Mouse (Mus musculus) mature B cell (primary cell): ENCODE results near the gene Tmem69.

Experiments
- in situ Hi-C: fragments of 300-500 bp; cut with MboI; formaldehyde crosslinking; loops from 2 replicates; pipeline ENCODE4 v1.14.3; 2019

Tmem69 gene

DNA sequence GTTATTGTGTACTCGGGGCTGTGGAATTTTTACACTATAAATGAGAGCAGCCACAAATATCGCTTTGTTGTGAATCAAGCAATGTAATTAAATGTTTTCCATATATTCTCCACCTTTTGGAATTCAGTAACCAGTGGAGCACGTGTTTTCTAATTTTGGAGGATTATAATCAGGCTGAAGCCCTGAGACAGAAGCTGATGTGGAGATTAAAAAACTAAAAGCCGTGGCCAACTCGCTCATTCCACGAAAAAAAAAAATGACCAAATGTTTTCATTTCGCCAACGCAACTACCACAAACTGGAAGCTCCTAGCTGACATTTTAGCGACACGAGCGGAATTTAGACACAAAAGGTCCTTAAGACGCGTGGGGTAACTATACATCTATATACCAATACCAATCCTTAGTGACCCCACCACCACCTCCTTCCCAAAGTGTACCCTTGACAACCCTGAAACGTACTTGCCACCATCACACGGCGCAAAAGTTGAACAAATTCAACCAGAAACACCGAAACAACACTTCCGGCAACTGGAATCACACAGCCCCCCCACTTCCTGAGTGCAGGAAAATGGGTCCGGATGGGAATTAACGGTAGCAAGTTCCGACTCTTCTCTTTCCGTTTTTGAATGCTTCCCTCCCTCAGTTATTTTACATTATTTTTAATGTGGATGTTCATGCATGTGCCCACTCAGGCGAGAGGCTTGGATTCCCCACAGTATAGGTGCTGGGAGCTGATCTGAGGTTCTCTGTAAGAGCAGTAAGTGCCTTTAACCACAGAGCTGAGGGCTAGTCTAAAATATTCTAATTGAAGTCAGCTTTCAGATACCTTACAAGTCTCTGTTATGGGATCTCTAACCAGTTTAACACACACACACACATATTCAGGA is at the start of gene Tmem69:
Gene Tmem69 (minus strand): TSS at position 524 of the 888 bp plus-strand sequence.
- in situ Hi-C loops = no loop called here

DNA sequence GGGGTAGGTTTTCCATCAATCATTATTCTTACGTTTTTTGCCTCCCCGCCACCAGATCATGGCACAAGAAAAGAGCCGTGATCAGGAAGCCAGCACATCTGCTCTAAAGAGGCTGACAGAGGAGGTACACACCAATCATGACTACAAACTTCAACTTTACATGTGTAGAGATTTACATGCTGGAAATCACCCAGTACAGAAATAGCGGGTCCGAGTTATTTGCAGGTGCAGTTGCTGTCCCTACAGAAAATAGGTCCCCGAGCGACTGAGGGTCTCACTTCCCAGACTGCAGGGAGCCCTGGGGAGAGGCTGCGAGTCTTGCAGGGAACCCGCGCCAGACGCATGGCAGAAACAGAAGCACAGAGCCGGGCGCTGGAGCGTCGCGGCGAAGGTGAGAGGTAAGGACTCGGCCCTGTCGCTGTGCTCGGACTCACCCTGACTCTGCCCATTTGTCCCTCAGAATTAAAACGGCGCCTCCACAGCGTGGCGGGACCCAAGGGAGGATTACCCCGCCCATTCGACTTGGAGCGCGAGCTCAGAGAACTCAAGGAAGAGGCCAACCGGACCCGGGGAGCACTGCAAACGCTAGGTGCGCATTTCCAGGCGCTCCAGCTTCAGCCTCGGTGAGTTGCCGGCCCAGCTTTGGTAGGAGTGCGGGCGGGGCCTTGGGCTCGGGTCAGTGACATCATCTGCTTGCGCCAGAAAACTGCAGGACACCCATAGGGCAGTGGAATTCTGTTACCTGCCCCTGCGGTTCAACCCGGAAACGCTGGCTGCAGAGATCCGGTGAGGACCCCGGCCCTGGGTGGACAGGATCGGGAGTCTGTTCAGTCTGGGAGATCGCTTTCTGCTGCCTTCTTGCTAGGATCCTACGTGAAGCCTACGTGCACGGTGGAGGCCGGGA is 41.5 kb upstream of the Tmem69 start:
- in situ Hi-C loops = no loop called here

DNA sequence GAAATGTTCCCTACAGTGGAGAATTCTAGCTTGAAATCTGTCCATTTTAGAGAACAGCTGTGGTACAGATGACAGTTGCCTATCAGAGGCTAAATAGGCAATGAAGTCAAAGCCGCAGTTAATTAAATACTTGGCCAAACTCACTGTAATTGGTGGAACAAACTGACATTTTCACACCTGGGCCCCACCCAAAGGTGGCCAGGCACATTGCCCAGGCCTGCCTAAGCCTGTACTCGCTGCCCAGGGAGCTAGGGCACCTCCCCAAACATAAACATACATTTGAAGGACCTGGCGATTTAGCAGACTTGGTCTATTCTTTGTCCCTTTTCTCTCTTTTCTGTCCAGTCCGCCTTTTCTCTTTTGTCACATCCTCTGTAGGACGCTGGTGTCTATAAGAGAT is 40.6 kb upstream of the Tmem69 start, which contains the start of gene Ccdc17:
Gene Ccdc17 (plus strand): TSS at position 276 of the 400 bp plus-strand sequence.
- in situ Hi-C loops = no loop called here

DNA sequence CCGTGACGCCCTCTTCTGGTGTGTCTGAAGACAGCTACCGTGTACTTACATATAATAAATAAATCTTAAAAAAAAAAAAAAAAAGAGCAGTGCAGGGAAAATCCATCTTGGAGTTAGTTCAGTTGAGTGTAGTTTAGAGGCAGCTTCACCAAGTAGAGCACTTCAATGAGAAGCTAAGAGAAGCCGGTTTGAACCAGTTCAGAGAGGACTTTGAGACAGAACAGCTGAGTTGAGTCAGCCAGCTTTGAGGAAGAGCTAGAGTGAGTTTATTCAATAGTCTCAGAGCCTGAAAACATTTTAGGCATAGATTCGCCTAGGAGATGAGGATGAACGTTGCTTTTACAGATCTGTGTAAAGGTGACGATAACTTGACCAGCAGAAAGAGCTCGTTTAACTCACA is 40.1 kb upstream of the Tmem69 start:
- in situ Hi-C loops = no loop called here

DNA sequence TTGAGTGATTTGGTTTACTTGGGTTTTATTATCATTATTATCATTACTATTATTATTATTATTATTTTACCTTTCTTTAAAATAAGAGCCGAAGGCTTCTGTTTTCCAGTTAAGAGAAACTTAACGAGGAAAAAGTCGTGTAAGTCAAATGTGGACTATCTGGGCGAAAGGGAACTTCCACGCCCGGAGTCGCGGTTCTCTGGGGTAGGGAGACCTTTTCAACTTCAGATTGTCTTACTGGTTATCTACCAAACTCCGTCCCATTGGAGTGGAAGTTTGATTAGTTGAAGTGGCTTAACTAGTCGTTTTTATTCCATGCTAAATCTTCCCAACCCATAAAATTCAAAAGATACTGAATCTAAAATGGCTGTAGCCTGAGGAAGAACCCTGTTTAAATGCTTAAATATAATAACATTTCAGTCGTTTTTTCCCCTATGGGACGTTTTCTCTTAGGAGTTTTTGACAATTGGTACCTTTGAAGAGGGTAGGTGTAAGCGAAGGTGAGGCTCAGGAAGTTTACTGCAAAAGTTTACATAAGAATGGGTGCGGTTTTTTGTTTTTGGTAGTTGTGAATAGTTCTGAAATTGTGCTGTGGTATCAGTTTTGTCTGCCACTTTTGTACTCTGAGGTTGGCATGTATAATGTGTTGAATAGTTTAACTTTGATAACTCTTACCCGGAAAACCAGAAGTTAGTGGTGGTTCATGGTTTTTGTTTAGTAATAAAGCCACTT is 2.6 kb upstream of the Tmem69 start:
- in situ Hi-C loops = no loop called here

DNA sequence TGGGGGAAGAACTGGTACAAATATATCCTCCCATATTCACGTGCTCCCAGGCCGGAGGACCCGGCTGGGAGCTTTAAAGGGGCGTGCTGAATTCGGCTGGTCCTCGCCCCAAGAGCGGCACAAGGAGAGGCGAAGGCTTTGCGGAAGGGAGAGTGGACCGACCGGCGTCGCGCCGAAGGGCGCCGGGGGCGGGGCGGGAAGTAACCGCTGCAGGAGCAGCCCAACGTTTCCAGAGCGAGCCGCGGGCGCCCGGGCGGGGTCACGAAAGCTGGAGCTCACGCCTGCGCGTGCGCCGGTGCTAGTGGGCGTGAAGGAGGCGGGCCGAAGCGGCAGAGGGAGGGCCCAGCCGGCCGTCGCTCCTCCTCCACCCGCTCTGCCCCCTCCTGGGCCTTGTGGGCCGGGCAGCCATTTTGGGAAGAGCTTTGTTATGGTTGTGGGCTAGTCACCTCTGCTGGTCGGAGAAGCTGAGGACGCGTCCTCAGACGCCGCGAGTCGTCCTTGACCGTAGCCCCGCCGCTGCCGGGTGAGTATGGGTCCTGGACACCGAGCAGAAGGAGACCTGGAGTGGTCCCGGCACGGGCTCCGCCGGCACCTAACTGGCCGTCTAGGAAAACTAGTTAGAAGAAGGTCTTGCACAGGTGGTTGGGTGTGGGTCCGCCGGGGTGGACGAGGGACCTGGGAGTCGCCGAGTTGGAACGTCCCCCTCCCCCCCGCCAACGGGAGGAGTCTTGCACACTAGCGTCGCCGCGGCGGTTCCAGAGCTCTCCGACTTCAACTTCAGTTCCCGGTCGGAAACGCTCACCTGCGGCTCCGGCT is 1.8 kb upstream of the Tmem69 start, which contains the start of gene Gpbp1l1:
Gene Gpbp1l1 (plus strand): TSS at position 353 of the 816 bp plus-strand sequence.
- in situ Hi-C loops = no loop called here

DNA sequence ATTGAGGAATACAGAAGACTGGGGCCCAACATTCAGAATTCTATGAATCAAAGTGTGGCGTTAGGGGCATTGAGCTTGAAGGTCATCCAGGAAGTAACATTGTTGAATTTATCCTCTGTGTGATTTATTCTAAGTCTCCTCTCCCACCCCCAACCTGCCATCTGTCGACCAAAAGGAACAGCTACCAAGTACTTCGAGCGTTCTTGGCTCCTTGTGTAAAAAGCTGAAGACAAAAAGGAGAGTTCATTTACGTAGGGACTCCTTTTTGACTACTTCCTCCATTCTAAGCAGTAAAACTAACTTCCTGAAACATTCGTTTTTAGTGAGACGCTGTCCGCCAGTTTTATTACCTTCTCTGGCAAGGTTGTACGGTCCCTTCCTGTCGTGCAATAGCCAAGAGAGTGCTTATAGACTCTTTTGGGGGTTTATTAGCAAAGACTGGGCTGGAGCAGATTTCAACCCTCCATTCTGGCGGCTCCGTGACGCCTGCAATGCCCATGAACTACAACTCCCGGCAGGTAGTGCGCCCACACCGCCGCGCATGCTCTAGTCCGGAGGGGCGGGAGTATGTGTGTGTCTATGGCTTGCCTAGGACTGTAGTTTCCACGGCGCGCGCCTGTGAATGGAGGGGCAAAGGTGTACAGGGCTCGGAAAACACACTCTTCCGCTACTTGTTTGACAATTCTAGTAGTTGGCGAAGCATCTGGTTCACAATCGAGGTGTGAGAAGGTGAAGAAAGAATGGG is 997 bp upstream of the Tmem69 start:
- in situ Hi-C loops = no loop called here

DNA sequence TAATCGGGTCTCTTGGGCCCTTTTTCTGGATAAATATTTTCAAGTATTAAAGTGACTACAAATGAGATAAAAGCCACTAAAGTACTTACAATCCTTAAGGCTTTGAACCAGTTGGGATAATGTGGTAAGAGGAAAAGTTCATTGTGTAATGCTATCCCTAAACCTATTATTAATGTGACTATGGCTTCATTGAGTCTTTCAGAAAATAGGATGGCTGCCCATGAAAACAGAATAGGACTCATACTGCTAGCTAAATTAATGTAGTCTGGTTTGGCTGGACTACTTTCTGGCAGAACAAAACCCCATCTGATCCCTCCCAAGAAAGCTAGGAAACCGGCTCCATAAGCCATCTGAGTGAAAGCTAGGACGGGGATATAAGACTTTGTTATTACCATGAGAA is 2.7 kb downstream of the Tmem69 start:
- in situ Hi-C loops = no loop called here

DNA sequence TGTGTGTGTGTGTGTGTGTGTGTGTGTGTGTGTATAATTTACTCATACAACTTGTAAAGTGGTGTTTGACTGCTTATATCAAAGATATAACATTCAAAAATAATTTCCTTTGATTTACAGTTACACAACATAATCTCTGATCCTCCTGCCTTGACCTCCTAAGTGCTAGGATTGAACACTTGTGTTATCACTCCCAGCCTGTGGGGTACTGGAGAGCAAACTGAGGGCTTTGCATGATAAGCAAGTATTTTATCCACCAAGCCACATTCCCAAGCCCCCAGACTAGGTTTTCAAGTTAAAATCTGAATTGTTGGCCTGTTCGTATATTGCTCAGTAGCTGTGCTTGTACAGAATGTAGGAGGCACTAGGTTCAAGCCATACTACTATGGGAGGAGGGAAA is 5.3 kb downstream of the Tmem69 start:
- in situ Hi-C loops = no loop called here

DNA sequence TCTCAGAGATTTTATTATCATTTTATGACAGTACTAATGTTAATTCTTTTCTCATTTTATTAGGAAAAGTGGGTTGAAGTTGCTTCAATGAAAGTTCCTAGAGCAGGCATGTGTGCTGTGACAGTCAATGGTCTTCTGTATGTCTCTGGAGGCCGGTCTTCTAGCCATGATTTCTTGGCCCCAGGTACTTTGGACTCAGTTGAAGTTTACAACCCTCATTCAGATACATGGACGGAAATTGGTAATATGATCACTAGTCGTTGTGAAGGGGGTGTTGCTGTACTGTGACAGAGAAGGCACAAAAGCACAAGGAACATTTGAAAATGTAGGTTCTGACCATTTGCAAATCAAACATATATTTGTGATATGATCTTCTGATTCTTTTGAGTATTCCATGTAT is 18.0 kb downstream of the Tmem69 start:
- in situ Hi-C loops = no loop called here

DNA sequence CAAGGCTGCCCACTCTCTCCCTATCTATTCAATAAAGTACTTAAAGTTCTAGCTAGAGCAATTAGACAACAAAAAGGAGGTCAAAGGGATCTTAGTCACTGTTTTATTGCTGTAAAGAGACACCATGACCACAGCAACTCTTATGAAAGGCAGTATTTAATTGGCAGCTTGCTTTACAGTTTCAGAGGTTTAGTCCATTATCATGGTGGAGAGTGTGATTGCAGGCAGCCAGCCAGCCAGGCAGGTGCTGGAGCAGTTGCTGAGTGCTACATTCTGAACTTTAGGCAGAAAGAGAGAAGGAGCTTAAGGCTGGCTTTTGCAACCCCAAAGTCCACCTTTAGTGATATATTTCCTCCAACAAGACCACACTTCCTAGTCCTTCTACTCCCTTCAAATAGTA is 19.4 kb downstream of the Tmem69 start:
- in situ Hi-C loops = no loop called here

DNA sequence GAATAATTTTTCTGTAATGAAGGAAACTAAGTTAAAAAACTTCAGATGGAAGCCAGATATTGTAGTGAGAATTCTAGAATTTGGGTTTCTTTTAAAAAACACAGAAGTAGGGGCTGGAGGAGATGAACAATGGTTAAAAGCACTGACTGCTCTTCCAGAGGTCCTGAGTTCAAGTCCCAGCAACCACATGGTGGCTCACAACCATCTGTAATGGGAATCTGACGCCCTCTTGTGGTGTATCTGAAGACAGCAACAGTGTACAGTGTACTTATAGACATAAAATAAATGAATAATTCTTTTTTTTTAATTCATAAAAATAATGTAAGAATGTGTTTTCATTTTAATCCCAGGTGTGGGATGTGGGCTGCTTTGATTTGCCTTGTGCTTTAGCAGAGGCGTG is 24.6 kb downstream of the Tmem69 start:
- in situ Hi-C loops = no loop called here

DNA sequence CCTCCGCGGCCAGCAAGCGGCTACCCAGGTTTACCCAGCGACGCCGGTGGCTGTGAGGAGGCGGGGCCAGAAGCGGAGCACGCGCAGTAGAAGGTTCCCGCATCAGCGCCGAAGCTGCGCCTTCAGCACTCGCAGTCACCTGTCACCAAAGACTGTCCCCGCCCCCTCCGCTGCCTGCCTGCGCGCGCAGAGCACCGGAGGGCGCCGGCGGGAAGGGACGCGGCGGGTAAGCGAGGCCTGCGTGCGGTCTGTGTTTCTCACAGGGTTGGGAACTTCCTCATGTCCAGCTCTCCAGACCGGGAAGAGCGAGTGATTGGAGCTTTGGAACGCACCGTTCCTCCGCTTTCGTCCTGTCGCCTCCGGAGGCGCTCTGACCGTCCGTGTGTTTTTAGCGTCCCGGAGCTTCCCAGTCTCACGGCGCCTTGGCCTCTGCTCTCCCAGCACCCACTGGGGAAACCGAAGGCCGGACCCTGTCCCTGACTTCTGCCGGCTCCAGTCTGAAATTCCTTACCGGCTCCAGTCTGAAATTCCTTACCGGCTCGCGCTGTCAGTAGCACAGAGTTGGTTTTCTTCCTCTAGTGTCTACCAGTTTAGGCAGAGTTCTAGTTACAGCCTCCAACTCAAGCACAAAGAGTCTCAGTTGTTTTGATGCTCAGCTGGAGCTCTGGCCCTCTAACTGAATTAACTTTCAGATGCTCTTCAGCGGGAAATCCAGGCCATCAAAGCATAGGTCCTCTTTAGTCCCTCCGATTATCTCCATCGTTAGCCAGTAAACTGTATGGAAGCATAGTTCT is 48.1 kb downstream of the Tmem69 start, which contains the start of gene Ipp:
Gene Ipp (plus strand): TSS at position 125 of the 794 bp plus-strand sequence.
- in situ Hi-C loops = no loop called here

DNA sequence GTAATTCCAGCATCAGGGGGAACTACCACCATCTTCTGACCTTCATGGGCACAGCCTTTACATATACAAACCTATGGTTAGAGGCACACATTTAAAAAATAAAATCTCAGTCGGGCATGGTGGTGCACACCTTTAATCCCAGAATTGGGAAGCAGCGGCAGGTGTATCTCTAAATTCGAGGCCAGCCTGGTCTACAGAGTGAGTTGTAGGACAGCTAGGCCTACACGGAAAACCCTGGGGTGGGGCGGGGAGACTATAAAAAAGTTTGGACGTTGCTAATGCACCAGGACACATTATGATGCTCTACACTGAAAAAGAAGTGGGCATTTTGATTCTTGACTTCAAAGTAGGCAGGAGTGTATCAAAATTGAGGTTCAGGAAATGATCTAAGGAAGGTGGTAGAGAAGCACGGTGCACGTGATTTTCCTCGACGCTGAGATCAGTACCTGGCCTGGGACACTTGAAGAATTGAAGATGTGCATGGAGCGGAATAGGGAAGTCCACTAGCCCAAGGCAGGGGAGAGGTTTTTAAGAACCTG is 48.8 kb downstream of the Tmem69 start:
- in situ Hi-C loops = no loop called here
